Mouse (Mus musculus) ovary, adult 18-20 months (tissue): ENCODE measurements around the gene Myrf.

ENCODE experiments used
- DNase-seq: peaks from one replicate; pipeline ENCODE4 v3.0.0; 2022; ENCODE audit warnings: low spot score, mixed read lengths

Gene Myrf

DNA sequence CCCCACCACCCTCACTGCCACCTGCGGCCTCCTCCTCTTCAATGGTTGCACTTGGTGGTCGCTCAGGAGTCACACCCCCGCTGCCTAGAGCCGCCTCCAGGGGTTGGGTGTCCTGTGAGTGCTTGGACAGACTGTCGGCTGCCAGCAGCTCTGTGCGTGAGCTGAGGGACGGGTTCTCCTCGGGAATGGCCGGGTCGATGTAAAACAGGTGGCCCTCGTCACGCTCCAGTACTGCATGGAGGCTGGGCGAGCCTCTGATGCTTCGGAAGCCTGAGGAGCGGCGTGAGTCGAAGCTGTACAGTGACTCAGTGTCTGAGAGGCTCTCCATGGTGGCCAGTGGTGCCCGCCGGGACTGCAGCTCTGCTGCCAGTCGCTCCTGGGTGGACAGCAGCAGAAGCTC, 7.6 kb upstream of the Myrf start:
- DNase-seq: no peak

- DNase-seq: no peak
Measured at GRCm38 (mm10) chr19:10247165-10247564, 6.6 kb upstream of the Myrf start.

- no peak for DNase-seq
Measured at GRCm38 (mm10) chr19:10244183-10244582, 3.6 kb upstream of the Myrf start.

GRCm38 (mm10) chr19:10242916-10243315, 2.4 kb upstream of the Myrf start:
- no peak for DNase-seq

GRCm38 (mm10) chr19:10239975-10240653, 434 bp downstream of the Myrf start:
- DNase-seq: no peak

DNA sequence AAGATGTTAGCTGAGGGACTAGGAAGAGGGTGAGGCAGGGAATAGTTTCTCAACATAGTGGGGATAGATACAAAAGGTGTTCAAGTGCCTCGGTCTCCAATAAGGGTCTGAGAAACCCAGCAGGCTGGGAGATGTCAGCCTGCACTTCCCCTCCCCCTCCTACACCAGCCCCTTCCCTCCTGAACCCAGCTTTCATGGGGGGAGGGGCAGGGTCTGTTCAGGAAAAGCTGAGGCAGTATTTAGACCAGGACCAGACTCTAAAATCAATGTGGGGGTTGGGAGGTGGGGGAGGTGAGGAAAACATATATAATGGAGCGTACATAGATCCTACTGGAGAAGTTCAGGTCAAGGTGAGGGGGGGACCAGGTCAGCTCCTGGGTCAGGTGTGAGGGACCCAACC, 1.1 kb downstream of the Myrf start:
- no peak for DNase-seq

DNA sequence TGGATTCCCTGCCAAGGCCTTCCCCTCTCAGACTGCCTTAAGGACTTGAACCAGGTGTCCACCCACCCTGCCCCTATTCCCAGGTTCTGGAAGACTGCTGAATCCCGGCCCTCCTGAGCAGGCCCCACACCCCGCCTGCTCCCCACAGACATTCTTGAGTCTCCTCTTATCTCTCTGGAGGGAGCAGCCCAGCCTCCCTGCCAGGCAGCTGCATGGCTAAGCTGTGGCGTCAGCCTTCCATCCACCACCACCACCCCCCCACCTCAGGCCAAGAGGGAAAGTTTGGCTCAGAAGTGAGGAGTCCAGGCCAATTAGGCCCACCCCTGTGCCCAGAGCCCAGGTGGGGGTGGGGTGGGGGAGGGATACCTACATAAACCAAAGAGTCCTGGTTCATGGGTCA, 2.1 kb downstream of the Myrf start:
- DNase-seq: peak; percentile 40

- no peak for DNase-seq
Measured at GRCm38 (mm10) chr19:10235784-10236565, 4.6 kb downstream of the Myrf start.

- DNase-seq: no peak
Measured at GRCm38 (mm10) chr19:10232327-10233017, 8.1 kb downstream of the Myrf start.

DNA sequence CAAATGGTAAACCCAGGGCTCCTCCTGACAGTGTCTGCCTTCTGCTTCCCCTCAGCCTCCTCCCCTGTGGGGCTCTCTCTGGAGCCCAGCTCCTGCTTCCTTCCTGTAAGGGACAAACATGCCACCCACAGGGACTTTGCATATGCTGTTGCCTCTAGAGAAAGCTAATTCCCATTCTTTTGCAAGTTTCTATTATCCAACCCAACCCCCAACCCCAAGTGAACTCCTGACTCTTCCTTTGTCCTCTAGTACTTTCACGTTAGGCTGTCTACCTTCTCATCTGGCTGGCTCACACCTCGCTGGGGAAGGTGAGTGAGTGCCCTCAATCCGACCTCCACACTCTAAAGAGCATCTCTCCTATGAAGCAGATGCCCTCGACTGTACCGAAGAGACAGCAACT, 8.7 kb downstream of the Myrf start:
- no peak for DNase-seq

GRCm38 (mm10) chr19:10231016-10231415, 9.5 kb downstream of the Myrf start:
- no peak for DNase-seq

DNA sequence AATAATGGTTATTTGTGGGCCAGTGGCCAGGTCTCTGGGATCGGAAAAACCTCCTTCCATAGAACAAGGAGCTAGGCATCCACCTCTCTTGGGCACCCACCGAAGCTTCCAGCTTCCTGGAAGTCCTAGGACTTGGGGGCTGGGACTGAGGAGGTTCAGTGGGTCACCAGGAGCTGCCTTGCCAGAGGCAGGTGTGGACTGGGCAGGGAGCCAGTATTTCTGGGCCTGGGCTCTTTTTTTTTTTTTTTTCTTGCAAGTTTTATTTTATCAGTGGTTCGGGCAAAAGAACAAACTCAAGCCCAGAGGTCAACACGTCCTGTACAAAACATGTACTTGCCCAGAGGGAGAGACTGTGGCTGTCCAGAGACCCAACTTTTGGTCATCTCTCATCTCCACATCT, 14.8 kb downstream of the Myrf start:
- DNase-seq: no peak

DNA sequence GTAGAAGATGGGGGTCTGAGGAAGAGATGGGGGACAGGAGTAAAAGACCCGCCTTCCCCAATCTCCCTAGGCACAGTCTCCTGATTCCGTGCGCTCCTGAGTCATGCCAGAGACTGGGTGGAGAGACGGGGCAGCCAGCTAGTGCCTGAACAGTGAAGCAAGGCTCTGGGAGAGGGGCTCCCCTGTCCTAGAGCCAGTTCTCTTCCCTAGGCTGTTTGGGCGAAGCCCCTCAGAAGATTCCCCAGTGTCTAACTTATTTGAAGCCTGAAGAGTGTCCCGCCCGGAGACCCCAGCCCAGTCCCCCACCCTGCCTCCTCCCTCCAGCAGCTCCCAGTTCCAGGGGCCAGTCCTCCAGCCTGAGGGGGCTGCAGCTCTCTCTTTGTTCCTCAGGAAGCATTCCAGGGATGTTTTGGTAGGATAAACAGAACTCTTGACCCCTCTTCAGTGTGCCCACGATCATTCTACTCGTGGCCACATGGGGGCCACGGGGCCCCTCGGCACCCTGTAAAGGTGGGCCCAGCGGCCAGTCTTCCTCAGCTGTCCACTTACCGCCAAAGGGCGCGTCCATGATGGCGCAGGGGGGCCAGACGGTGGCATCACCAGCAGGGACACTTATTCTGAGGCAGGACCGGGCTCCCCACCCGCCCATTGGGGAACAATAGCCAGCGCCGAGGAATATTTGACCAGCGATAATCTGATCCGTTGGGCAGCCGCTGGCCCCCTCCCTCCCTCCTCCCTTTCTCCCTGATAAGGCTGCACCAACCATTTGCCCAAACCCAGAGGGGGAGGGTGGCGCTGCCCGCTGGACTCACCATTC, 15.7 kb downstream of the Myrf start:
- DNase-seq: no peak

DNA sequence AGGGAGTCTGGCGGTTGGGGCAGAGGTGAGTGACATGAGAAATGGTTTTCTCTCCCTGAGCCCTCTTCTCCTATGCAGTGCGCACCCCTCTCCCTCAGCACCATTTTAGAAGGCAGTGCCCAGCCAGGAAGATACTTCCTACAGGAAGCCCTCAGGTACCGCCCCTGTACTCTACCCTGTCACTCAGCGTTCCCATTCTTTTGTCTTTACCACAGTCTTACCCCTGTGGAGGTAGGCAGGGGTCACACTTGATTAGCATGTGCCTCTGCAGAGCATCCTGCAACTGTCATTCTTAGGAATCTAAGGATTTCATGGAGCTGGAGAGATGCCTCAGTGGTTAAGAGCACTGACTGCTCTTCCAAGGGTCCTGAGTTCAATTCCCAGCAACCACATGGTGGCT, 17.0 kb downstream of the Myrf start:
- DNase-seq: no peak

- DNase-seq: no peak
Measured at GRCm38 (mm10) chr19:10222656-10223055, 17.9 kb downstream of the Myrf start.

DNA sequence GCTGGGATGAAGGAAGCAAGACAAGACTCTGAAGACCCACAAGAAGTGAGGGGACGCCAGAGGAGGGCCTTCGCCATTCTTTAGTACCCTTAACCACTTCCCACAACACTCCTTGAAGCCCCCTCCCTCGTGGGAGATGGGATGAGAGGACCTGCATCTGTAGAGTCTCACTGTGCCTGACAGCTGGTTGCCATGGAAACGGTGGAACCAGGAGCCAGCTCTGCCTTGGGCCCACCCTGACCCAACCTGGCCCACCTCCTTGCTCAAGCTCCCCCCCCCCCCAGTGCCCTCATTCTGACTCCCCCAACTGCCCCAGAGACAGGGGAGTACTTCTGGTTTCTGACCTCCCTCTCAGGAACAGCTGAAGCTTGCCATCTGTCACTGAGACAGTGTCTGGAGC, 19.0 kb downstream of the Myrf start:
- no peak for DNase-seq

DNA sequence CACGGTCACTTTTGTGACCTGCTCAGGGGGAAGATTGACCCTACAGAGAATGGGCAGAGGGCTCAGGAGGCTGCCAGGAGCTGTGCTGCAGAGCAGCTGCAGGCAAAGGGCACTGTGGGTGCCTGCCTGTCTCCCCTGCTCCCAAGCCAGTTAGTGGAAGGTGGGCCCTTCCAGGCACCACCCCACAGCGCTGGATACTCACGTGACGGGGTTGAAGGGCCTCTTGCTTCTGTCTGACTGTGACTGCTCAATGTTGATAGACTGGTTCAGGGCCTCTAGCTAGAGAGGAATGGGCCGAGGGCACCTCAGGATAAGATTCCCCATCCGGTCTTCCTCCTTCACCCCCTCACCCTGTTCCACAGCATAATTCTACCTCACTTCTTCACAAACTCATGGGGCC, 21.0 kb downstream of the Myrf start:
- DNase-seq: no peak

GRCm38 (mm10) chr19:10219108-10219507, 21.4 kb downstream of the Myrf start:
- no peak for DNase-seq

DNA sequence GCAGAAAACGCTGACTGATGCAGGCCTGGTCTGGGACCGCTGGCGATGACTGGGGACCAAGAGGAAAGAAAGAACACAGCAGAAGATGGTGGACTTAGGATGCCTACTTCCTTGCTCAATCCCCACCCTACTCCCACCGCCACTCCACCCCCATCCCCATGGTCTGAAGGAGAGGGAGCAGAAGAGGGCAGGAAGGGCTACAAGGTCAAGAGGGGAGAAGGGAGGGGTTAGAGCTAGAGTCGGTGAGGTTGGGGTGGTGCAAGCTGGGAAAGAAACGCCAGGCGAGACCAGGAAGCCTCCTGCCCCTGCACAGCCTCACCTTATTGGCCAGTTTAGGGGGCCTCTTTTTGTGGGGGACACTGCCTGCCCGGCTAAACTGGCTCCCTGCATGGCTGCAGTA, 24.4 kb downstream of the Myrf start:
- DNase-seq: no peak

- no peak for DNase-seq
Measured at GRCm38 (mm10) chr19:10213796-10214471, 26.6 kb downstream of the Myrf start.

- no peak for DNase-seq
Measured at GRCm38 (mm10) chr19:10210885-10211284, 29.7 kb downstream of the Myrf start.

DNA sequence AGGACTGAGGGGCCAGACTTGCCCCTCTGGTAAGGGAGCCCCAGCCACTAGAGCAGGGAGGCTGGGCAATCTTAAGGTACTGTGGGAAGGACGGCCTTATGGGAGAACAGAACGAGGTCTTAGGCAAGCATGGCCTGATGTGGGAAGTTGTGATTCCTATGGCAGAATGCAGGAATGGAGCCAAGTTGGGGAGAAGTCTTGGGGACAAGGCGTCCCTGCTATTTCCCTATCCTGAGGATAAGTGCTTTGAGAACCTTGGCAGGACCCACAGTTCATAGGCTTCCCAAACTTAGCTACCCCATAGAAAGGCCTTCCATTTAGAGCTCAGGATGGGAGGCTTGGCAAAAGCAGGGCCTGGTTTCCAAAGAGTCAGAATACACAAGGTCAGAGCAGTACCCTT, 31.7 kb downstream of the Myrf start:
- DNase-seq: no peak
